Comparison of ENCODE assay signal across 8 mouse cellular contexts in the genomic region with DNA sequence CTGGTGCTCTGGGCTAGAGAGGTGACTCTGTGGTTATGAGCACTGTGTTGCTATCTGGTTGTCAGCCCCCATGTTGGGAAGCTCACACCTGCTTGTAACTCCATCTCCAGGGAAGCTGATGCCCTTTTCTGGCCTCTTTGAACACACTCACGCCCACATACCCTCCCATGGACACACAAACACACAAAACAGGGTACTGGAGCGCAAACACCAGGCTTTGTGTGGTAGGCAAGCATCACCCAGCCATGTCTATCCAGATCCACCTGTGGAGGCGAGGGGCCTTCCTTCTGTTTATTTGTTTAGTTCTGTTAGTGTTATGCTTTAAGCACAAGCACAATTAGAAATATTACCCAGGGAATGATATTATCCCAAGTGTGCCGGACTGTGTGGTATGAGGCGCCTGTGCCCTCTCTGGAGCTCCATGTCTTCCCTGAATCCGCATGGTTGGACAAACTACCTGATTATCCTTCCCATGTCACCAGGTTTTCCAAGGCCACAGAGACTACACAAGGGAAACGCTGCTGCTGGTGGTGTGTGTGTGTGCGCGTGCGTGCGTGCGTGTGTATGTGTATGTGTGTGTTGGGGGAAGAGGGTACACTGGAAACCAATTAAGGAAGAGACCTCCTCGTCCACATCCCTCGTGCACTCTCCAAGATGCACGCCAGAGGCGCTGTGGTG. TPM values are rescaled to one million over a fixed set of nuclear protein-coding genes. Genes with fewer than 3 reads are reported as not detected.
DNase-seq lines count a peak whose midpoint lies in the region; ATAC-seq and TF ChIP-seq lines count a peak whose summit lies in the region.

No protein-coding gene starts in this region.

- no peaks in the 10 kb centered on the region for H3K27me3 ChIP-seq in forebrain, postnatal 0 days (ENCODE audit: insufficient read depth, low read length)
- H3K27me3 ChIP-seq in limb, embryonic 11.5 days (ENCODE audit: control insufficient read depth, insufficient read depth, low read length): no peaks in the 10 kb centered on the region

- peaks cover 6% of the 10 kb centered on the region; the same call in 1 of the 2 replicates for H3K36me3 ChIP-seq in forebrain, postnatal 0 days (ENCODE audit: insufficient read depth)
- no peaks in the 10 kb centered on the region for H3K36me3 ChIP-seq in limb, embryonic 11.5 days (ENCODE audit: control insufficient read depth, insufficient read depth, low read length)

- WGBS in forebrain, postnatal 0 days: 32% methylated on average over 16 of the region's 16 CpGs
- WGBS in limb, embryonic 11.5 days: 26% methylated on average over 16 of the region's 16 CpGs

- peak; percentile 78 to 87 for DNase-seq in left cerebral cortex, postnatal 14 days (ENCODE audit: low spot score in 2 of 2)
- no peak for DNase-seq in left cerebral cortex, adult 11 months (ENCODE audit: low spot score)
- DNase-seq in forebrain, postnatal 0 days: peak; percentile 82
- DNase-seq in limb, embryonic 11.5 days (ENCODE audit: low spot score): no peak
- peak; percentile 69 for DNase-seq in naive thymus-derived CD4-positive, alpha-beta T cell, adult 2 months (ENCODE audit: low read depth)
- DNase-seq in yolk sac, embryonic 10.5 days (ENCODE audit: low spot score): no peak
- DNase-seq in cerebellum, adult 18-20 months: no peak

- TF ChIP-seq CTCF in forebrain, postnatal 0 days (IDR thresholded peaks at IDR 0.05; ENCODE audit: low read depth): peak; percentile 83

- no peaks in the 10 kb centered on the region for H3K4me1 ChIP-seq in forebrain, postnatal 0 days (ENCODE audit: insufficient read depth)
- H3K4me1 ChIP-seq in limb, embryonic 11.5 days (ENCODE audit: control insufficient read depth, insufficient read depth, low read length): peaks cover 15% of the 10 kb centered on the region

- ATAC-seq in activated CD4-positive, CD25-positive, alpha-beta regulatory T cell, adult 4 months: peak; percentile 76
- peak; percentile 94 for ATAC-seq in forebrain, postnatal 0 days
- no peak; the same call in 1 of the 2 replicates for ATAC-seq in limb, embryonic 11.5 days (ENCODE audit: insufficient number of reproducible peaks, low FRiP score, low TSS enrichment, low read depth)

- no peaks in the 10 kb centered on the region for H3K9me3 ChIP-seq in forebrain, postnatal 0 days (ENCODE audit: low read length)
- no peaks in the 10 kb centered on the region for H3K9me3 ChIP-seq in limb, embryonic 11.5 days (ENCODE audit: control insufficient read depth, low read length)

- H3K27ac ChIP-seq in forebrain, postnatal 0 days (ENCODE audit: low read depth, low read length): peak overlapping the region; percentile 36; the same call in 1 of the 2 replicates
- H3K27ac ChIP-seq in limb, embryonic 11.5 days (replicated peaks; ENCODE audit: low read depth, low read length): peak overlapping the region; percentile 77; the same call in 1 of the 2 replicates

- H3K4me2 ChIP-seq in forebrain, postnatal 0 days (ENCODE audit: low read depth): peak overlapping the region; percentile 78
- peak overlapping the region; percentile 77 for H3K4me2 ChIP-seq in limb, embryonic 11.5 days (ENCODE audit: low read depth, severe bottlenecking)

- H3K9ac ChIP-seq in forebrain, postnatal 0 days: peak overlapping the region; percentile 59
- no peak overlapping the region; the same call in 1 of the 2 replicates for H3K9ac ChIP-seq in limb, embryonic 11.5 days (ENCODE audit: low read length)

- H3K4me3 ChIP-seq in forebrain, postnatal 0 days (ENCODE audit: low read depth, low read length): peak overlapping the region; percentile 51
- H3K4me3 ChIP-seq in limb, embryonic 11.5 days (ENCODE audit: low read depth, low read length): peak overlapping the region; percentile 57

- intact Hi-C loops in left cerebral cortex, postnatal 14 days (cut with DNase I): no loop called here

RNA-seq across cellular contexts. Expression of gene Ston1, which starts 0.8 kb away (rescaled TPM):
- total RNA-seq in left cerebral cortex, postnatal 14 days (2021): 1 to 10 TPM; 4.4 to 6.6 TPM
- polyA plus RNA-seq in activated CD4-positive, CD25-positive, alpha-beta regulatory T cell, adult 4 months (2017; shearing (Covaris generic)): 1 to 10 TPM; 1.1 to 4.4 TPM
- 1.4 and 2.2 TPM in 2 replicates for total RNA-seq in forebrain, postnatal 0 days (2014; rRNA removed)
- polyA plus RNA-seq in forebrain, postnatal 0 days (2015; fragmentation: Nextera tagmentation; extraction: Ambion mirVana): 0.52 and 1.5 TPM in 2 replicates
- polyA plus RNA-seq in limb, embryonic 11.5 days (2014; fragmentation: Nextera tagmentation; extraction: Ambion mirVana): 5.2 and 6.9 TPM in 2 replicates

Comparison
In these comparisons a context has a peak if more than half of its experiments do, and no peak if none do; other contexts are left out.
1. DNase-seq: peak in left cerebral cortex, postnatal 14 days (2 of 2), forebrain, postnatal 0 days (single experiment) and naive thymus-derived CD4-positive, alpha-beta T cell, adult 2 months (single experiment); none in left cerebral cortex, adult 11 months (single experiment), limb, embryonic 11.5 days (single experiment), yolk sac, embryonic 10.5 days (single experiment) and cerebellum, adult 18-20 months (0 of 2).